In genomic region chr1:106713621-106714529, GRCm38 (mm10) we compare ENCODE assay signal across 7 mouse cellular contexts. TPM values are rescaled to one million over a fixed set of nuclear protein-coding genes. Genes with fewer than 3 reads are reported as not detected.
A peak's percentile ranks its signal among the peaks of the same experiment; 100 is the strongest.
DNase-seq lines count a peak whose midpoint lies in the region.

Gene Bcl2 (minus strand): TSS chr1:106714274.

- H3K4me1 ChIP-seq in embryonic facial prominence, embryonic 10.5 days: peaks cover 25% of the 10 kb centered on the region

- peak within 1 kb of the TSS; percentile 97 for H3K27ac ChIP-seq in embryonic facial prominence, embryonic 10.5 days (replicated peaks)

- DNase-seq in adrenal gland, adult 8-10 months: peak; percentile 65
- DNase-seq in embryonic facial prominence, embryonic 10.5 days (ENCODE audit: low spot score): peak; percentile 86
- DNase-seq in heart, adult 8-10 months (ENCODE audit: low spot score): peak; percentile 79
- DNase-seq in kidney, adult 9 months: peak; percentile 77
- DNase-seq in liver: peak; percentile 65
- peak; percentile 16 to 58 for DNase-seq in monocyte, adult 2 months (ENCODE audit: low read depth in 1 of 2, low spot score in 2 of 2)
- peak; percentile 46 to 62 for DNase-seq in spleen, postnatal 14 days (ENCODE audit: low spot score in 2 of 2)

- peak within 1 kb of the TSS; percentile 80 for H3K4me3 ChIP-seq in embryonic facial prominence, embryonic 10.5 days

- no peaks in the 10 kb centered on the region for H3K36me3 ChIP-seq in embryonic facial prominence, embryonic 10.5 days (replicated peaks)

- no peaks in the 10 kb centered on the region for H3K9me3 ChIP-seq in embryonic facial prominence, embryonic 10.5 days

- WGBS in embryonic facial prominence, embryonic 10.5 days: 1% methylated on average over 95 of the region's 95 CpGs

- peaks cover 10% of the 10 kb centered on the region for H3K27me3 ChIP-seq in embryonic facial prominence, embryonic 10.5 days (replicated peaks; ENCODE audit: low read depth, poor library complexity, severe bottlenecking)

RNA-seq across cellular contexts. Expression of gene Bcl2, which starts in this region (rescaled TPM):
- 1 to 10 TPM; 5.8 to 7.7 (median 6.9) TPM for total RNA-seq in adrenal gland, adult 8-10 months (2022)
- 9.4 and 10.8 TPM in 2 replicates for polyA plus RNA-seq in embryonic facial prominence, embryonic 10.5 days (2016; fragmentation: Nextera tagmentation; extraction: Ambion mirVana)
- 1 to 10 TPM; 3.7 to 5.4 (median 4.2) TPM for total RNA-seq in heart, adult 8-10 months (2022)

Comparison
In these comparisons a context has a peak if more than half of its experiments do, and no peak if none do; other contexts are left out.
1. Peak in every context shown above with its lines: DNase-seq, H3K4me3 ChIP-seq and H3K27ac ChIP-seq.